Mouse (Mus musculus): ENCODE measurements around the gene Morn1. TPM values are rescaled to one million over a fixed set of nuclear protein-coding genes. Genes with fewer than 3 reads are reported as not detected.
A peak's percentile ranks its signal among the peaks of the same experiment; 100 is the strongest.

Morn1 gene
- polyA plus RNA-seq (2015; fragmentation: Nextera tagmentation; extraction: Ambion mirVana), result 8.8 and 8.9 TPM in 2 replicates

GRCm38 (mm10) chr4:155086108-155087024 is at the start of gene Morn1, which contains the start of gene Rer1:
TSS of gene Morn1 (plus strand) at chr4:155086577.
TSS of gene Rer1 (minus strand) at chr4:155086382.
- peak; percentile 98 for ATAC-seq (replicated peaks)
- Histone ChIP-seq H3K4me1 (peaks cover 25% of the 10 kb centered on the region), H3K9me3 (no peaks in the 10 kb centered on the region), H3K36me3 (peaks cover 9% of the 10 kb centered on the region), H3K9ac (replicated peaks) (peak within 1 kb of the TSS; percentile 90), H3K4me2 (replicated peaks) (peak within 1 kb of the TSS; percentile 95), H3K27me3 (no peaks in the 10 kb centered on the region), H3K4me3 (peak within 1 kb of the TSS; percentile 98), H3K27ac (replicated peaks) (peak within 1 kb of the TSS; percentile 93)
- WGBS, result under 1% methylated on average over 85 of the region's 85 CpGs

GRCm38 (mm10) chr4:155040197-155040596 is 46.2 kb upstream of the Morn1 start:
- H3K4me2 ChIP-seq (replicated peaks), result peak overlapping the region; percentile 26
- 5% methylated on average over 9 of the region's 9 CpGs for WGBS
- no peak overlapping the region for H3K27ac ChIP-seq (replicated peaks)
- H3K36me3 ChIP-seq, result no peaks in the 10 kb centered on the region
- H3K4me3 ChIP-seq, result no peak overlapping the region
- no peak for ATAC-seq (replicated peaks)
- H3K9ac ChIP-seq (replicated peaks), result peak overlapping the region; percentile 46
- H3K27me3 ChIP-seq, result peaks cover 30% of the 10 kb centered on the region
- peaks cover 23% of the 10 kb centered on the region for H3K4me1 ChIP-seq
- no peaks in the 10 kb centered on the region for H3K9me3 ChIP-seq

- no peaks in the 10 kb centered on the region for H3K36me3 ChIP-seq
- 41% methylated on average over 6 of the region's 6 CpGs for WGBS
- H3K9me3 ChIP-seq, result no peaks in the 10 kb centered on the region
- H3K27me3 ChIP-seq, result peaks cover 30% of the 10 kb centered on the region
- ATAC-seq (replicated peaks), result no peak
- H3K4me2 ChIP-seq (replicated peaks), result peak overlapping the region; percentile 26
- no peak overlapping the region for H3K4me3 ChIP-seq
- peak overlapping the region; percentile 46 for H3K9ac ChIP-seq (replicated peaks)
- H3K27ac ChIP-seq (replicated peaks), result no peak overlapping the region
- peaks cover 23% of the 10 kb centered on the region for H3K4me1 ChIP-seq
Measured at GRCm38 (mm10) chr4:155040696-155041095, 45.7 kb upstream of the Morn1 start.

- peak overlapping the region; percentile 44 for H3K9ac ChIP-seq (replicated peaks)
- WGBS, result 2% methylated on average over 65 of the region's 65 CpGs
- ATAC-seq (replicated peaks), result peak; percentile 51
- peaks cover 23% of the 10 kb centered on the region for H3K4me1 ChIP-seq
- peaks cover 30% of the 10 kb centered on the region for H3K27me3 ChIP-seq
- H3K4me2 ChIP-seq (replicated peaks), result peak overlapping the region; percentile 82
- H3K4me3 ChIP-seq, result peak overlapping the region; percentile 47
- H3K36me3 ChIP-seq, result no peaks in the 10 kb centered on the region
- H3K27ac ChIP-seq (replicated peaks), result no peak overlapping the region
- no peaks in the 10 kb centered on the region for H3K9me3 ChIP-seq
Measured at GRCm38 (mm10) chr4:155042606-155043288, 43.6 kb upstream of the Morn1 start.

- no peak overlapping the region for H3K27ac ChIP-seq (replicated peaks)
- WGBS, result under 1% methylated on average over 25 of the region's 25 CpGs
- H3K4me1 ChIP-seq, result peaks cover 23% of the 10 kb centered on the region
- no peaks in the 10 kb centered on the region for H3K9me3 ChIP-seq
- peak overlapping the region; percentile 82 for H3K4me2 ChIP-seq (replicated peaks)
- H3K36me3 ChIP-seq, result no peaks in the 10 kb centered on the region
- peak overlapping the region; percentile 44 for H3K9ac ChIP-seq (replicated peaks)
- ATAC-seq (replicated peaks), result peak; percentile 15; the same call in 1 of the 2 replicates
- peaks cover 30% of the 10 kb centered on the region for H3K27me3 ChIP-seq
- peak overlapping the region; percentile 47 for H3K4me3 ChIP-seq
Measured at GRCm38 (mm10) chr4:155043289-155043625, 43.1 kb upstream of the Morn1 start.

GRCm38 (mm10) chr4:155046636-155047035 is 39.7 kb upstream of the Morn1 start:
- Histone ChIP-seq H3K4me1 (peaks cover 9% of the 10 kb centered on the region), H3K27ac (replicated peaks) (no peak overlapping the region)

GRCm38 (mm10) chr4:155050116-155050515 is 36.3 kb upstream of the Morn1 start:
- no peak for ATAC-seq (replicated peaks)
- WGBS, result 83% methylated on average over 7 of the region's 7 CpGs

More at GRCm38 (mm10) chr4:155046636-155047035, 39.7 kb upstream of the Morn1 start:
- Histone ChIP-seq H3K9me3 (no peaks in the 10 kb centered on the region), H3K4me3 (no peak overlapping the region), H3K4me2 (replicated peaks) (no peak overlapping the region), H3K9ac (replicated peaks) (no peak overlapping the region), H3K36me3 (no peaks in the 10 kb centered on the region), H3K27me3 (peaks cover 30% of the 10 kb centered on the region)
- 81% methylated on average over 14 of the region's 14 CpGs for WGBS
- no peak for ATAC-seq (replicated peaks)

GRCm38 (mm10) chr4:155056724-155057123 is 29.7 kb upstream of the Morn1 start, which contains the start of gene Plch2:
TSS of gene Plch2 (minus strand) at chr4:155056784.
- Histone ChIP-seq H3K27me3 (no peaks in the 10 kb centered on the region), H3K9ac (replicated peaks) (no peak within 1 kb of the TSS), H3K4me3 (no peak within 1 kb of the TSS), H3K36me3 (no peaks in the 10 kb centered on the region), H3K9me3 (no peaks in the 10 kb centered on the region), H3K4me1 (peaks cover 47% of the 10 kb centered on the region), H3K4me2 (replicated peaks) (no peak within 1 kb of the TSS), H3K27ac (replicated peaks) (no peak within 1 kb of the TSS)
- 43% methylated on average over 10 of the region's 10 CpGs for WGBS
- 0 out of 2 replicates have a peak, but pooled peaks have one; percentile 7 for ATAC-seq (replicated peaks)

More at GRCm38 (mm10) chr4:155050116-155050515, 36.3 kb upstream of the Morn1 start:
- Histone ChIP-seq H3K36me3 (no peaks in the 10 kb centered on the region), H3K9me3 (no peaks in the 10 kb centered on the region), H3K27me3 (no peaks in the 10 kb centered on the region; the same call in 1 of the 2 replicates), H3K27ac (replicated peaks) (no peak overlapping the region), H3K4me1 (peaks cover 24% of the 10 kb centered on the region), H3K4me2 (replicated peaks) (no peak overlapping the region), H3K9ac (replicated peaks) (no peak overlapping the region), H3K4me3 (no peak overlapping the region)

- Histone ChIP-seq H3K9ac (replicated peaks) (no peak overlapping the region), H3K4me3 (no peak overlapping the region), H3K27ac (replicated peaks) (no peak overlapping the region), H3K4me1 (peaks cover 39% of the 10 kb centered on the region), H3K9me3 (no peaks in the 10 kb centered on the region), H3K36me3 (no peaks in the 10 kb centered on the region), H3K27me3 (no peaks in the 10 kb centered on the region), H3K4me2 (replicated peaks) (no peak overlapping the region)
- WGBS, result 38% methylated on average over 10 of the region's 10 CpGs
- no peak for ATAC-seq (replicated peaks)
Measured at GRCm38 (mm10) chr4:155058325-155058724, 28.1 kb upstream of the Morn1 start.

GRCm38 (mm10) chr4:155063895-155064294 is 22.5 kb upstream of the Morn1 start:
- H3K9me3 ChIP-seq, result no peaks in the 10 kb centered on the region
- H3K36me3 ChIP-seq, result peaks cover 5% of the 10 kb centered on the region
- no peak for ATAC-seq (replicated peaks)
- no peak overlapping the region for H3K4me2 ChIP-seq (replicated peaks)
- H3K4me1 ChIP-seq, result peaks cover 26% of the 10 kb centered on the region
- H3K27me3 ChIP-seq, result no peaks in the 10 kb centered on the region
- no peak overlapping the region for H3K4me3 ChIP-seq
- 53% methylated on average over 3 of the region's 3 CpGs for WGBS
- no peak overlapping the region for H3K9ac ChIP-seq (replicated peaks)
- no peak overlapping the region for H3K27ac ChIP-seq (replicated peaks)

GRCm38 (mm10) chr4:155064474-155064873 is 21.9 kb upstream of the Morn1 start:
- H3K9ac ChIP-seq (replicated peaks), result no peak overlapping the region
- no peaks in the 10 kb centered on the region for H3K9me3 ChIP-seq
- no peak overlapping the region for H3K4me2 ChIP-seq (replicated peaks)
- no peaks in the 10 kb centered on the region for H3K27me3 ChIP-seq
- ATAC-seq (replicated peaks), result no peak
- H3K27ac ChIP-seq (replicated peaks), result no peak overlapping the region
- WGBS, result 71% methylated on average over 2 of the region's 2 CpGs
- H3K4me1 ChIP-seq, result peaks cover 23% of the 10 kb centered on the region
- peaks cover 10% of the 10 kb centered on the region for H3K36me3 ChIP-seq
- H3K4me3 ChIP-seq, result no peak overlapping the region

Measured in forebrain, embryonic 15.5 days (tissue).